Comparison of ENCODE assay signal across 22 mouse cellular contexts in the genomic region with DNA sequence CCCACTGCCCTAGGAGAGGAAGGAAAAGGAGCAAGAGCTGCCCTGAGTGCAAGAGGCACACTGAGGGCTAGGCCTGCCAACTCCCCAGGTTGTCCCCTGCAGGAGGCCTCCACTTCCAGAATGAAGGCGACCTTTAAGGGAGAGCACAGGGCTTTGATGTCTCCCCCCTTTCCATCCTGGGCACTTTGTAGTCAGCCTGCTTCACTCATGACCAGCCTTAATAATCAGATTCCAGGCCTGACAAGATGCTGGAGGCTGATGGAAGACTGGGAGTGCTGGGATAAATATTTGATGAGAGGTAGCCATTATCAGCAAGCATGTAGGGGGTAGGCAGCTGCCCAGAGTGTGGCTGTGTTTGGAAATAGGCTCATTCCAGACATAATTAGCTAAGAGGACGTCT.
DNase-seq lines count a peak whose midpoint lies in the region; ATAC-seq and TF ChIP-seq lines count a peak whose summit lies in the region.
"Had no signal": no experiment of that assay in that cellular context is flagged by ENCODE, and none has a peak within 500 bp of the region (broad histone marks: within the 10 kb centered on the region; RNA-seq: fewer than 3 reads in every experiment).

No protein-coding gene starts in this region.

- no peak overlapping the region for H3K4me2 ChIP-seq in hindbrain, embryonic 15.5 days
- H3K4me2 ChIP-seq in neural tube, embryonic 14.5 days (ENCODE audit: low read depth, low read length) = no peak overlapping the region
- H3K4me2 ChIP-seq in lung, postnatal 0 days (replicated peaks; ENCODE audit: low read depth, low read length) = no peak overlapping the region
- H3K4me2 ChIP-seq: embryonic facial prominence, embryonic 15.5 days; kidney, embryonic 15.5 days had no signal

- no peak for DNase-seq in heart, embryonic 10.5 days (ENCODE audit: low spot score)
- DNase-seq in heart, postnatal 4 days = no peak
- peak; percentile 68 for DNase-seq in brain, embryonic 14.5 days (ENCODE audit: low read depth)
- no peak for DNase-seq in gastrocnemius, adult 8-10 months (ENCODE audit: low spot score in 2 of 2)
- no peak for DNase-seq in lung, postnatal 0 days (ENCODE audit: low spot score)
- DNase-seq: adrenal gland, postnatal 14 days; cerebellum, adult 11-12 months; cerebellum, postnatal 14 days; gastrocnemius, postnatal 36 days; heart, postnatal 14 days; kidney, postnatal 4 days; layer of hippocampus, adult 9-11 months; liver, postnatal 0 days; lung, postnatal 14 days; thymus, postnatal 36 days had no signal

- no peak; the same call in 1 of the 2 replicates for ATAC-seq in hindbrain, embryonic 15.5 days (ENCODE audit: low FRiP score, low read depth)
- no peak for ATAC-seq in neural tube, embryonic 14.5 days (ENCODE audit: low read depth)
- no peak for ATAC-seq in lung, postnatal 0 days
- ATAC-seq: intestine, embryonic 16.5 days; liver, postnatal 0 days had no signal

- H3K9me3 ChIP-seq in heart, embryonic 10.5 days = 0 out of 2 replicates have a peak, but pooled peaks cover under 1% of the 10 kb centered on the region
- no peaks in the 10 kb centered on the region for H3K9me3 ChIP-seq in hindbrain, embryonic 15.5 days
- H3K9me3 ChIP-seq in neural tube, embryonic 14.5 days (ENCODE audit: control insufficient read depth, low read length) = no peaks in the 10 kb centered on the region
- no peaks in the 10 kb centered on the region for H3K9me3 ChIP-seq in lung, postnatal 0 days (ENCODE audit: low read length)
- H3K9me3 ChIP-seq: embryonic facial prominence, embryonic 15.5 days; kidney, embryonic 15.5 days; limb, embryonic 10.5 days had no signal

- no peak for TF ChIP-seq POLR2A in brain, embryonic 14.5 days (IDR thresholded peaks at IDR 0.05; ENCODE audit: borderline replicate concordance, extremely low read depth, insufficient read depth, insufficient read length, poor library complexity, severe bottlenecking)

- TF ChIP-seq CTCF in brain, embryonic 14.5 days (IDR thresholded peaks at IDR 0.05; ENCODE audit: borderline replicate concordance, extremely low read depth, insufficient read depth, insufficient read length) = no peak
- no peak for TF ChIP-seq CTCF in lung, postnatal 0 days (IDR thresholded peaks at IDR 0.05)

- H3K4me3 ChIP-seq in heart, embryonic 10.5 days = no peak overlapping the region
- H3K4me3 ChIP-seq in hindbrain, embryonic 15.5 days = no peak overlapping the region
- H3K4me3 ChIP-seq in neural tube, embryonic 14.5 days (ENCODE audit: low read depth, low read length) = no peak overlapping the region
- no peak overlapping the region for H3K4me3 ChIP-seq in lung, postnatal 0 days (ENCODE audit: low read depth, low read length)
- H3K4me3 ChIP-seq: embryonic facial prominence, embryonic 15.5 days; kidney, embryonic 15.5 days; limb, embryonic 10.5 days had no signal

- H3K27me3 ChIP-seq in heart, embryonic 10.5 days (ENCODE audit: insufficient read depth, poor library complexity, severe bottlenecking) = no peaks in the 10 kb centered on the region
- H3K27me3 ChIP-seq in hindbrain, embryonic 15.5 days = no peaks in the 10 kb centered on the region
- no peaks in the 10 kb centered on the region for H3K27me3 ChIP-seq in neural tube, embryonic 14.5 days (ENCODE audit: control insufficient read depth, insufficient read depth, low read length)
- H3K27me3 ChIP-seq in lung, postnatal 0 days (replicated peaks; ENCODE audit: insufficient read depth, low read length) = no peaks in the 10 kb centered on the region
- H3K27me3 ChIP-seq: CH12.LX; embryonic facial prominence, embryonic 15.5 days; kidney, embryonic 15.5 days had no signal

- H3K9ac ChIP-seq in hindbrain, embryonic 15.5 days = no peak overlapping the region
- H3K9ac ChIP-seq in neural tube, embryonic 14.5 days (replicated peaks; ENCODE audit: low read depth, low read length) = no peak overlapping the region
- no peak overlapping the region for H3K9ac ChIP-seq in lung, postnatal 0 days (replicated peaks; ENCODE audit: low read depth)
- H3K9ac ChIP-seq: embryonic facial prominence, embryonic 15.5 days; kidney, embryonic 15.5 days; liver, postnatal 0 days had no signal

- no peak for TF ChIP-seq EP300 in lung, postnatal 0 days (IDR thresholded peaks at IDR 0.05)

- no peaks in the 10 kb centered on the region for H3K36me3 ChIP-seq in heart, embryonic 10.5 days
- no peaks in the 10 kb centered on the region for H3K36me3 ChIP-seq in hindbrain, embryonic 15.5 days
- no peaks in the 10 kb centered on the region for H3K36me3 ChIP-seq in neural tube, embryonic 14.5 days (ENCODE audit: control insufficient read depth, insufficient read depth, low read length)
- no peaks in the 10 kb centered on the region for H3K36me3 ChIP-seq in lung, postnatal 0 days (ENCODE audit: insufficient read depth, low read length)
- H3K36me3 ChIP-seq: embryonic facial prominence, embryonic 15.5 days; kidney, embryonic 15.5 days; limb, embryonic 10.5 days had no signal

- 36% methylated on average over 2 of the region's 2 CpGs for WGBS in heart, embryonic 10.5 days
- 55% methylated on average over 2 of the region's 2 CpGs for WGBS in hindbrain, embryonic 15.5 days
- 39% methylated on average over 2 of the region's 2 CpGs for WGBS in neural tube, embryonic 14.5 days
- WGBS in lung, postnatal 0 days = 89% methylated on average over 2 of the region's 2 CpGs

- H3K4me1 ChIP-seq in heart, embryonic 10.5 days = peaks cover 28% of the 10 kb centered on the region
- H3K4me1 ChIP-seq in hindbrain, embryonic 15.5 days (replicated peaks) = peaks cover 7% of the 10 kb centered on the region; the same call in 1 of the 2 replicates
- peaks cover 14% of the 10 kb centered on the region for H3K4me1 ChIP-seq in neural tube, embryonic 14.5 days (ENCODE audit: control insufficient read depth, insufficient read depth, low read length)
- no peaks in the 10 kb centered on the region for H3K4me1 ChIP-seq in lung, postnatal 0 days (ENCODE audit: insufficient read depth, low read depth, low read length)
- H3K4me1 ChIP-seq: kidney, embryonic 15.5 days had no signal

- H3K27ac ChIP-seq in heart, embryonic 10.5 days = peak overlapping the region; percentile 59
- peak overlapping the region; percentile 47 for H3K27ac ChIP-seq in hindbrain, embryonic 15.5 days (replicated peaks)
- H3K27ac ChIP-seq in neural tube, embryonic 14.5 days (ENCODE audit: low read depth, low read length) = peak overlapping the region; percentile 64; the same call in 1 of the 2 replicates
- H3K27ac ChIP-seq in lung, postnatal 0 days (ENCODE audit: low read length) = no peak overlapping the region
- H3K27ac ChIP-seq: embryonic facial prominence, embryonic 15.5 days; kidney, embryonic 15.5 days; limb, embryonic 10.5 days had no signal
